ENCODE assay signal across 15 mouse cellular contexts in genomic region chr6:108899231-108899630, GRCm38 (mm10).
"Had no signal": no experiment of that assay in that cellular context is flagged by ENCODE, and none has a peak within 500 bp of the region (broad histone marks: within the 10 kb centered on the region; RNA-seq: fewer than 3 reads in every experiment).

No protein-coding gene starts in this region.

- DNase-seq: kidney, adult 8-10 months; kidney, postnatal 10 days; kidney, postnatal 36 days; layer of hippocampus, postnatal 36 days; liver, embryonic 13.5 days; lung, adult 2 months; midbrain, embryonic 14.5 days; thymus, adult 18-20 months; thymus, postnatal 36 days had no signal

- H3K4me3 ChIP-seq: kidney, embryonic 15.5 days; left cerebral cortex, adult 2 months; liver, embryonic 13.5 days; megakaryocyte, embryonic 14.5 days; midbrain, embryonic 10.5 days; neural tube, embryonic 12.5 days; neural tube, embryonic 15.5 days had no signal

- H3K4me2 ChIP-seq: kidney, embryonic 15.5 days; liver, embryonic 13.5 days; neural tube, embryonic 12.5 days; neural tube, embryonic 15.5 days had no signal

- H3K27ac ChIP-seq: kidney, embryonic 15.5 days; left cerebral cortex, adult 2 months; liver, embryonic 13.5 days; midbrain, embryonic 10.5 days; neural tube, embryonic 12.5 days; neural tube, embryonic 15.5 days had no signal

- H3K9me3 ChIP-seq: kidney, embryonic 15.5 days; liver, embryonic 13.5 days; megakaryocyte, embryonic 14.5 days; midbrain, embryonic 10.5 days; neural tube, embryonic 12.5 days; neural tube, embryonic 15.5 days had no signal

- H3K4me1 ChIP-seq: kidney, embryonic 15.5 days; liver, embryonic 13.5 days; midbrain, embryonic 10.5 days; neural tube, embryonic 12.5 days; neural tube, embryonic 15.5 days had no signal

- H3K36me3 ChIP-seq: kidney, embryonic 15.5 days; liver, embryonic 13.5 days; midbrain, embryonic 10.5 days; neural tube, embryonic 12.5 days; neural tube, embryonic 15.5 days had no signal

- H3K27me3 ChIP-seq: kidney, embryonic 15.5 days; liver, embryonic 13.5 days; megakaryocyte, embryonic 14.5 days; neural tube, embryonic 12.5 days; neural tube, embryonic 15.5 days had no signal

- H3K9ac ChIP-seq: kidney, embryonic 15.5 days; liver, embryonic 13.5 days; neural tube, embryonic 12.5 days; neural tube, embryonic 15.5 days had no signal
